Mouse (Mus musculus) frontal cortex, postnatal 25 days (tissue): ENCODE measurements around the gene Csrp1.
A peak's percentile ranks its signal among the peaks of the same experiment; 100 is the strongest.

ENCODE experiments used
- DNase-seq, 2 experiments: peaks; one replicate each; pipeline ENCODE4 v3.0.0; 2022; ENCODE audit warnings: low spot score in 2 of 2

Gene Csrp1

GRCm38 (mm10) chr1:135698046-135698445 is 21.8 kb upstream of the Csrp1 start:
- DNase-seq: no peak

GRCm38 (mm10) chr1:135698451-135698921 is 21.4 kb upstream of the Csrp1 start:
- no peak for DNase-seq

- DNase-seq: peak; percentile 45 to 69
Measured at GRCm38 (mm10) chr1:135698996-135699705, 20.7 kb upstream of the Csrp1 start.

- no peak for DNase-seq
Measured at GRCm38 (mm10) chr1:135699892-135700291, 20.0 kb upstream of the Csrp1 start.

GRCm38 (mm10) chr1:135700605-135701004 is 19.3 kb upstream of the Csrp1 start:
- DNase-seq: peak; percentile 72 to 76

- no peak for DNase-seq
Measured at GRCm38 (mm10) chr1:135701314-135701713, 18.5 kb upstream of the Csrp1 start.

- DNase-seq: no peak
Measured at GRCm38 (mm10) chr1:135702722-135703121, 17.1 kb upstream of the Csrp1 start.

GRCm38 (mm10) chr1:135704317-135704821 is 15.5 kb upstream of the Csrp1 start:
- no peak for DNase-seq

GRCm38 (mm10) chr1:135708369-135708768 is 11.5 kb upstream of the Csrp1 start:
- no peak for DNase-seq

GRCm38 (mm10) chr1:135711126-135711525 is 8.7 kb upstream of the Csrp1 start:
- DNase-seq: no peak

GRCm38 (mm10) chr1:135714028-135714815 is 5.6 kb upstream of the Csrp1 start:
- no peak for DNase-seq

GRCm38 (mm10) chr1:135714901-135715609 is 4.8 kb upstream of the Csrp1 start:
- DNase-seq: no peak

GRCm38 (mm10) chr1:135719486-135719885 is 375 bp upstream of the Csrp1 start:
- DNase-seq: peak in 1 of 2 experiments; percentile 59

- DNase-seq: no peak
Measured at GRCm38 (mm10) chr1:135723016-135723415, 3.2 kb downstream of the Csrp1 start.

- DNase-seq: no peak
Measured at GRCm38 (mm10) chr1:135724134-135724533, 4.3 kb downstream of the Csrp1 start.

- no peak for DNase-seq
Measured at GRCm38 (mm10) chr1:135725324-135725723, 5.5 kb downstream of the Csrp1 start.

GRCm38 (mm10) chr1:135725936-135726335 is 6.1 kb downstream of the Csrp1 start:
- DNase-seq: no peak

GRCm38 (mm10) chr1:135728631-135729366 is 8.9 kb downstream of the Csrp1 start:
- peak; percentile 65 to 71 for DNase-seq

GRCm38 (mm10) chr1:135729367-135729713 is 9.5 kb downstream of the Csrp1 start:
- DNase-seq: no peak

GRCm38 (mm10) chr1:135729821-135730220 is 10.0 kb downstream of the Csrp1 start:
- DNase-seq: no peak

- no peak for DNase-seq
Measured at GRCm38 (mm10) chr1:135730296-135730695, 10.4 kb downstream of the Csrp1 start.
